Mouse (Mus musculus): ENCODE data around the gene Cnpy3. TPM values are rescaled to one million over a fixed set of nuclear protein-coding genes. Genes with fewer than 3 reads are reported as not detected.

Cnpy3 gene
- polyA plus RNA-seq, 1 experiment = 76.6 TPM

DNA sequence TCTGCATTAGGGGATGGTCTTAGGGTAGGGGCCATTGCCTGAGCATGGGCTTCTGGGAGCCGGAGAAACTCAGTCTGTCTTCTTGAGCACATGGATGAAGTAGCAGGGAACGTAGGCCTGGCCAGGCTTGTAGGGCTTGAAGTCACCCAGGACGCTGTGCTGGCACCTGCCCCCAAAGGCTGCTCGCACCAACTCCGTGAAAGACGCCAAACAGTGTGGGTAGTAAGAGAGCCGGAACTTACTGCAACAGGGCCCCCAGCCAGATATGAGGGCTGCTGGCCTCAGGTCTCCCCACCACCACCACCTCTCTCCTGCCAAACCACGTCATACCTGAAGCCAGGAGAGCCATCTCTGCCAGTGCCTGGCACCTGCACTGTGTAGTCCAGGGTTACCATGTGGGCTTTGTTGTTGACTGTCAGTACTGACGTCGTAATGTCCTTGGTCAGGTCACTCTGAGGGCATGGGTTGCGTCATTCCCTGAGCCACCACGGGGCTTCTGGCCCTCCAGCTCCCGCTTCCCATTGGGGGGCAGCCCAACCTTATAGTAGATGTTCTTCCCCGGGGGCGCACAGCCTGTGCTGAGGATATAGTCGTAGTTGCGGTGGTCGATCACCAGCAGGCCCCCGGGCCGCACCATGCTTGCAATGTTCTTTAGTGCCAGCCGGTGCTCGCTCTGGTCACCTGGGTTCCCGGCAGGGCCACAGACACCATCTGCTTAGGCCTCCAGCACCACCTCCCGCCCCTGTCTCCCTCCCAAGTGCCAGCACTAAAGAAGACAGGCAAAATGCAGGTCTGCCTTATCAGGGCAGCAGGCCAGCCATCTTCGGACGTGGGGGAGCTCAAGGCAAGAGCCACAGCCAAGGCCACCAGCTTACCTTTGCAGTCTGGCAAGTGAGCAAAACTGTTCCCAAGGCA is 26.0 kb downstream of the Cnpy3 start:
- Histone ChIP-seq H3K27ac (ENCODE audit: insufficient read depth, low read length) (peak overlapping the region; percentile 40), H3K4me1 (ENCODE audit: control insufficient read depth, insufficient read depth, low read length) (peaks cover 28% of the 10 kb centered on the region), H3K27me3 (ENCODE audit: control insufficient read depth, insufficient read depth, low read length) (no peaks in the 10 kb centered on the region), H3K4me3 (replicated peaks; ENCODE audit: insufficient read depth, low read depth, low read length) (no peak overlapping the region)
- 14% methylated on average over 26 of the region's 26 CpGs for WGBS
- DNase-seq = peak; percentile 85 to 89
- TF ChIP-seq POLR2A (IDR thresholded peaks at IDR 0.05; ENCODE audit: borderline replicate concordance, insufficient read depth, low read length) = no peak
- TF ChIP-seq CTCF (IDR thresholded peaks at IDR 0.05; ENCODE audit: borderline replicate concordance, insufficient read depth, low read depth, low read length) = no peak

GRCm38 (mm10) chr17:46725273-46725672 is 26.7 kb downstream of the Cnpy3 start:
- Histone ChIP-seq H3K4me1 (ENCODE audit: control insufficient read depth, insufficient read depth, low read length) (peaks cover 28% of the 10 kb centered on the region), H3K27me3 (ENCODE audit: control insufficient read depth, insufficient read depth, low read length) (no peaks in the 10 kb centered on the region), H3K4me3 (replicated peaks; ENCODE audit: insufficient read depth, low read depth, low read length) (no peak overlapping the region), H3K27ac (ENCODE audit: insufficient read depth, low read length) (0 out of 2 replicates have a peak overlapping the region, but pooled peaks have one; percentile 40)
- WGBS = 47% methylated on average over 9 of the region's 9 CpGs
- TF ChIP-seq POLR2A (IDR thresholded peaks at IDR 0.05; ENCODE audit: borderline replicate concordance, insufficient read depth, low read length) (no peak), CTCF (IDR thresholded peaks at IDR 0.05; ENCODE audit: borderline replicate concordance, insufficient read depth, low read depth, low read length) (peak; percentile 43; the same call in 1 of the 2 replicates)
- DNase-seq = peak; percentile 38 to 55

DNA sequence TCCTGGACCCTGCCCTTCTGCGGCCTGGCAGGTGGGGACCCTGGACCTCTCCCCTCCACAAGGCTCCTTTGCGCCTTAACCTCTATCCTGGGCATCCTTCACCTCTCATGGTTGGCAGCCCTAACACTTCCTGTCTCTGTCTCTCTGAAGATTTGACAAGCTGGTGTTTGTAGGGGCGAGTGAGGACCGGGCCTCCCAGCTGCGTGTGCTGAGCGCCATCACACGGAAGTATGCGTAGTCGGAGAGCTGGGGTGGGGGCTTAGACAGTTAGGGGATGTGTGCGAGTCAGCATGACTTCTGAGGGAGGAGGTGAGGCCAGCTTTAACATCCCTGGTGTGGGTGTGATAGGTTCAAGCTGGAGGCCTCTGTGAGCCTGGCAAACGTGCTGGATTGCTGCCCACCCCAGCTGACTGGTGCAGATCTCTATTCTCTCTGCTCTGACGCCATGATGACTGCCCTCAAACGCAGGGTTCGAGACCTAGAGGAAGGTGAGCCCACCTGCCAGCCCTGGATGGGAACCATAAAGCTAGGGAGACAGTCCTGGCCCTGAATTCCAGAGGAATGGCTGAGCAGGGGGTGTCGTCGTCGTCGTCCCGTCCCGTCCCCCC is 27.4 kb downstream of the Cnpy3 start:
- Histone ChIP-seq H3K27ac (ENCODE audit: insufficient read depth, low read length) (no peak overlapping the region), H3K4me3 (replicated peaks; ENCODE audit: insufficient read depth, low read depth, low read length) (no peak overlapping the region), H3K27me3 (ENCODE audit: control insufficient read depth, insufficient read depth, low read length) (no peaks in the 10 kb centered on the region), H3K4me1 (ENCODE audit: control insufficient read depth, insufficient read depth, low read length) (peaks cover 26% of the 10 kb centered on the region)
- WGBS = 75% methylated on average over 20 of the region's 20 CpGs
- DNase-seq = no peak
- no peak for TF ChIP-seq CTCF (IDR thresholded peaks at IDR 0.05; ENCODE audit: borderline replicate concordance, insufficient read depth, low read depth, low read length)
- no peak for TF ChIP-seq POLR2A (IDR thresholded peaks at IDR 0.05; ENCODE audit: borderline replicate concordance, insufficient read depth, low read length)

- WGBS = 77% methylated on average over 7 of the region's 7 CpGs
- no peak for DNase-seq
- Histone ChIP-seq H3K27me3 (ENCODE audit: control insufficient read depth, insufficient read depth, low read length) (no peaks in the 10 kb centered on the region), H3K27ac (ENCODE audit: insufficient read depth, low read length) (no peak overlapping the region), H3K4me3 (replicated peaks; ENCODE audit: insufficient read depth, low read depth, low read length) (no peak overlapping the region), H3K4me1 (ENCODE audit: control insufficient read depth, insufficient read depth, low read length) (peaks cover 7% of the 10 kb centered on the region; the same call in 1 of the 2 replicates)
- TF ChIP-seq CTCF (IDR thresholded peaks at IDR 0.05; ENCODE audit: borderline replicate concordance, insufficient read depth, low read depth, low read length) (no peak), POLR2A (IDR thresholded peaks at IDR 0.05; ENCODE audit: borderline replicate concordance, insufficient read depth, low read length) (no peak)
These were observed 30.9 kb downstream of the Cnpy3 start for GRCm38 (mm10) chr17:46721077-46721476.

GRCm38 (mm10) chr17:46714756-46715481 is 37.1 kb downstream of the Cnpy3 start:
- 90% methylated on average over 11 of the region's 11 CpGs for WGBS
- Histone ChIP-seq H3K27ac (ENCODE audit: insufficient read depth, low read length) (no peak overlapping the region), H3K4me3 (replicated peaks; ENCODE audit: insufficient read depth, low read depth, low read length) (no peak overlapping the region), H3K27me3 (ENCODE audit: control insufficient read depth, insufficient read depth, low read length) (no peaks in the 10 kb centered on the region), H3K4me1 (ENCODE audit: control insufficient read depth, insufficient read depth, low read length) (no peaks in the 10 kb centered on the region; the same call in 1 of the 2 replicates)
- TF ChIP-seq CTCF (IDR thresholded peaks at IDR 0.05; ENCODE audit: borderline replicate concordance, insufficient read depth, low read depth, low read length) (no peak), POLR2A (IDR thresholded peaks at IDR 0.05; ENCODE audit: borderline replicate concordance, insufficient read depth, low read length) (no peak)
- no peak for DNase-seq

DNA sequence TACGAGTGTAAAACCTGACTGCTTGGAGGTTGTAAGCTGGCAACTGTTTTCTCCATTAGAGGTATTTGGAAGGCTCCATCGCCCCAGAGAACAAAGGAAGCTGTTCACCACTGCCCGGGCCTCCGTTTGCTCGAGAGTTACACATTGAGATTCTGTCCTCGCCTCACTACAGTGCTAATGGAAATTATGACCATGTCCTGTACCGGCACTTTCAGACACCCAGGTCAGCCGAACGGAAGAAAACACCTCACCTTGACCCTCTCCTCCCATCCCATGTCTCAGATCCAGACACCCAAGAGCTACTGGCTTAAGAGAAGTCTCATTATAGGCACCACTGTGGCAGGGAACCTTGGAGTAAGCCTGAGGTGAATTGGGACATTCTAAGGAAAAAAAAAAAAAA is 38.2 kb downstream of the Cnpy3 start:
- no peak for TF ChIP-seq CTCF (IDR thresholded peaks at IDR 0.05; ENCODE audit: borderline replicate concordance, insufficient read depth, low read depth, low read length)
- no peak for TF ChIP-seq POLR2A (IDR thresholded peaks at IDR 0.05; ENCODE audit: borderline replicate concordance, insufficient read depth, low read length)
- WGBS = 83% methylated on average over 9 of the region's 9 CpGs
- Histone ChIP-seq H3K4me3 (replicated peaks; ENCODE audit: insufficient read depth, low read depth, low read length) (no peak overlapping the region), H3K4me1 (ENCODE audit: control insufficient read depth, insufficient read depth, low read length) (no peaks in the 10 kb centered on the region; the same call in 1 of the 2 replicates), H3K27ac (ENCODE audit: insufficient read depth, low read length) (no peak overlapping the region), H3K27me3 (ENCODE audit: control insufficient read depth, insufficient read depth, low read length) (no peaks in the 10 kb centered on the region)
- DNase-seq = no peak

DNA sequence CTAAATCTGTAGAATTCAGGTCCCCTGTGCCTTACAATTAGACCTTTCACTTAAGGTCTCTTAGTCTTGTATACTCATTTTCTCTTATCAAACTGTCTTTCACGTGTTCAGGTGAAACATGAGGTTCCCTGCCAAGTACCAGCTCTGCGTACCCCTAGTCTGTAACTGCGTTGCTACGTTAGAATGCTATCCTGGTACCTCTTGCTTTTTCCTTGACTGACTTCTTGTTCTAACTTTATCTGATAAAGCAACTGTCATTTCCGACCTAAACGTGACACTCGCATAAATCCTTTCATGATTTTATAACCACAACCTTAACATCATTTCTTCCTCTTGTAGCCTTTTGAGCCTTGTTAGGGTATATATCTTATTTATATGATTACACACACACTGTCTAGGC is 39.6 kb downstream of the Cnpy3 start:
- Histone ChIP-seq H3K27ac (ENCODE audit: insufficient read depth, low read length) (no peak overlapping the region), H3K4me3 (replicated peaks; ENCODE audit: insufficient read depth, low read depth, low read length) (peak overlapping the region; percentile 31), H3K4me1 (ENCODE audit: control insufficient read depth, insufficient read depth, low read length) (no peaks in the 10 kb centered on the region; the same call in 1 of the 2 replicates), H3K27me3 (ENCODE audit: control insufficient read depth, insufficient read depth, low read length) (no peaks in the 10 kb centered on the region)
- WGBS = 59% methylated on average over 7 of the region's 7 CpGs
- no peak for TF ChIP-seq POLR2A (IDR thresholded peaks at IDR 0.05; ENCODE audit: borderline replicate concordance, insufficient read depth, low read length)
- TF ChIP-seq CTCF (IDR thresholded peaks at IDR 0.05; ENCODE audit: borderline replicate concordance, insufficient read depth, low read depth, low read length) = no peak
- no peak for DNase-seq
